Mouse (Mus musculus) forebrain, embryonic 16.5 days (tissue): ENCODE measurements around the gene Olfr645. TPM values are rescaled to one million over a fixed set of nuclear protein-coding genes. Genes with fewer than 3 reads are reported as not detected.

Experiments used
- ATAC-seq: fragments of 200-750 bp; cut with Nextera tagmentation; 2 replicates; pipeline ENCODE4 v1.8.0; 2017; ENCODE audit warnings: mild to moderate bottlenecking, moderate library complexity
- H3K27ac ChIP-seq: fragments of 300-500 bp; sonication (generic); 2 replicates; pipeline ENCODE4 v1.5.1; 2014; ENCODE audit warnings: low read length, control low read depth
- H3K27me3 ChIP-seq: fragments of 300-500 bp; sonication (generic); replicated peaks from 2 replicates; pipeline ENCODE4 v1.6.1; 2014; ENCODE audit warnings: low read length; ENCODE audit not compliant: control insufficient read depth, insufficient read depth
- H3K36me3 ChIP-seq: fragments of 300-500 bp; sonication (generic); 2 replicates; pipeline ENCODE4 v1.6.1; 2014; ENCODE audit not compliant: control insufficient read depth, insufficient read depth
- H3K4me1 ChIP-seq: fragments of 300-500 bp; sonication (generic); replicated peaks from 2 replicates; pipeline ENCODE4 v1.6.1; 2014; ENCODE audit warnings: low read length; ENCODE audit not compliant: control insufficient read depth, insufficient read depth
- H3K4me2 ChIP-seq: fragments of 300-500 bp; sonication (generic); 2 replicates; pipeline ENCODE4 v1.6.1; 2014; ENCODE audit warnings: mild to moderate bottlenecking, low read length, control low read depth
- H3K4me3 ChIP-seq: fragments of 300-500 bp; sonication (generic); replicated peaks from 2 replicates; pipeline ENCODE4 v1.5.1; 2014; ENCODE audit warnings: mild to moderate bottlenecking, low read length, control low read depth
- H3K9ac ChIP-seq: fragments of 300-500 bp; sonication (generic); replicated peaks from 2 replicates; pipeline ENCODE4 v1.6.1; 2014; ENCODE audit warnings: low read depth, low read length, control low read depth
- H3K9me3 ChIP-seq: fragments of 300-500 bp; sonication (generic); 2 replicates; pipeline ENCODE4 v1.6.1; 2016; ENCODE audit warnings: low read length; ENCODE audit not compliant: control insufficient read depth
- WGBS: fragments of 180-500 bp; shearing (Covaris S2); extraction: QIAGEN DNeasy Blood & Tissue Kit; methylation state at CpG from one replicate; pipeline ENCODE4 v1.1.7; 2014; 5-methylcytosine and 5-hydroxymethylcytosine counted together
- polyA plus RNA-seq: library from polyadenylated mRNA; unstranded; fragments of >200 nt; fragmentation: Nextera tagmentation; extraction: Ambion mirVana; gene quantifications from 2 replicates; pipeline ENCODE4 v1.2.1, GENCODE M21; 2015

The Olfr645 gene
- polyA plus RNA-seq: not detected in 2 replicates

DNA sequence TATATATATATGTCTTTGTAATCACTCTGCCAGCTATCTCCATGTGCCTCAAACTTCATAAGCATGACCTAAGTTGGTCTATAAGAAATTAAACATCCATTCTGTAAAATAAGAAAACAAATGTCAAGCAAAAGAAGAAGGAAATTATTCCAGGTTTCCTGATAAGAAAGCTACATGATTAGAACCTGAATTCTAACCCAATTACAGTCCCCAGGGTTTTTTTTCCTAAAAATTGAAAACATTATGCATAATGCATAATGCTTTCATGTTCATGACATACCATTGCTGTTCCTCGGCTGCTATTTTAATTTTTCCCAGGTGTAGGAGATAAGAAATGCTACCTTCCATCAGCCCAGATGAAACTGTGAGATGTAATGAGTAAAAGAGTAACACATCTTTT, at the start of gene Olfr645:
Olfr645 (minus strand) TSS at position 101 of the 400 bp plus-strand sequence.
- no peak within 1 kb of the TSS for H3K9ac ChIP-seq
- no peak for ATAC-seq
- 88% methylated on average over 1 of the region's 1 CpGs for WGBS
- H3K4me2 ChIP-seq: no peak within 1 kb of the TSS
- H3K4me1 ChIP-seq: no peaks in the 10 kb centered on the region
- H3K9me3 ChIP-seq: no peaks in the 10 kb centered on the region
- H3K27ac ChIP-seq: no peak within 1 kb of the TSS
- no peaks in the 10 kb centered on the region for H3K27me3 ChIP-seq
- H3K36me3 ChIP-seq: no peaks in the 10 kb centered on the region
- no peak within 1 kb of the TSS for H3K4me3 ChIP-seq

DNA sequence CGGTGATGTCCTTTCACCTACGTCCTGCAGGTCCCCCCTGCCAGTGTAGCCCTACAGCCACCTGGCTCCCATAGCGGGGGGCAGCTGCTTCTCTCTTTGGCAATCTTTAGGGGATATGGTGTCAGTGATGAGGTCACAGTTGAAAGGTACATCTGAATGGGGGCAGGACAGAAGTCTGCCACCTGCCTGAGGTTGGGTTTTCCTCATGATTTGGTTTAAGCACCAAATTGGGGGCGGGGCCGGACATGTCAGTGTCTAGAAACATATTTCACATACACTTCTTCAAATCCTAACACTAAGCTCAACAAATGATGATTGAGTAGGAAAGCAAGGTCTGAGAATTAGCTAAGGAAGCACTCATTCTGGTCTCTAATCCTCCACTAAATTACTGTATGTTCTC, 44.5 kb upstream of the Olfr645 start, which contains the start of gene Ubqln5:
Ubqln5 (minus strand) TSS at position 101 of the 400 bp plus-strand sequence.
- no peaks in the 10 kb centered on the region for H3K4me1 ChIP-seq
- H3K4me3 ChIP-seq: no peak within 1 kb of the TSS
- no peak for ATAC-seq
- H3K4me2 ChIP-seq: no peak within 1 kb of the TSS
- H3K36me3 ChIP-seq: no peaks in the 10 kb centered on the region
- H3K9me3 ChIP-seq: no peaks in the 10 kb centered on the region
- H3K9ac ChIP-seq: no peak within 1 kb of the TSS
- no peaks in the 10 kb centered on the region for H3K27me3 ChIP-seq
- 89% methylated on average over 5 of the region's 5 CpGs for WGBS
- H3K27ac ChIP-seq: no peak within 1 kb of the TSS

DNA sequence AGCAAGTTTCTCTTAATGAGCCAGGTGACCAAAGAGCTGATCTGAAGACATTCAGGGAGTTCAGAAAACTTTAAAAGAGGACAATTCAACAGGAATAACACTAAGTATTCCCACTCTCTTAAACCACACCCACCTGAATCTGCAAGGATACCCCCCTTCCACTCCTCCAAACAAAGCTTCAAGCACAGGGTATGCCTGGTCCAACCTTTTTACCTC, 19.4 kb upstream of the Olfr645 start, which contains the start of gene Olfr646:
Olfr646 (plus strand) TSS at position 117 of the 216 bp plus-strand sequence.
- ATAC-seq: no peak
- H3K9ac ChIP-seq: no peak within 1 kb of the TSS
- no peaks in the 10 kb centered on the region for H3K36me3 ChIP-seq
- no peaks in the 10 kb centered on the region for H3K4me1 ChIP-seq
- no peaks in the 10 kb centered on the region for H3K9me3 ChIP-seq
- no peak within 1 kb of the TSS for H3K27ac ChIP-seq
- H3K4me3 ChIP-seq: no peak within 1 kb of the TSS
- H3K27me3 ChIP-seq: no peaks in the 10 kb centered on the region
- no peak within 1 kb of the TSS for H3K4me2 ChIP-seq

DNA sequence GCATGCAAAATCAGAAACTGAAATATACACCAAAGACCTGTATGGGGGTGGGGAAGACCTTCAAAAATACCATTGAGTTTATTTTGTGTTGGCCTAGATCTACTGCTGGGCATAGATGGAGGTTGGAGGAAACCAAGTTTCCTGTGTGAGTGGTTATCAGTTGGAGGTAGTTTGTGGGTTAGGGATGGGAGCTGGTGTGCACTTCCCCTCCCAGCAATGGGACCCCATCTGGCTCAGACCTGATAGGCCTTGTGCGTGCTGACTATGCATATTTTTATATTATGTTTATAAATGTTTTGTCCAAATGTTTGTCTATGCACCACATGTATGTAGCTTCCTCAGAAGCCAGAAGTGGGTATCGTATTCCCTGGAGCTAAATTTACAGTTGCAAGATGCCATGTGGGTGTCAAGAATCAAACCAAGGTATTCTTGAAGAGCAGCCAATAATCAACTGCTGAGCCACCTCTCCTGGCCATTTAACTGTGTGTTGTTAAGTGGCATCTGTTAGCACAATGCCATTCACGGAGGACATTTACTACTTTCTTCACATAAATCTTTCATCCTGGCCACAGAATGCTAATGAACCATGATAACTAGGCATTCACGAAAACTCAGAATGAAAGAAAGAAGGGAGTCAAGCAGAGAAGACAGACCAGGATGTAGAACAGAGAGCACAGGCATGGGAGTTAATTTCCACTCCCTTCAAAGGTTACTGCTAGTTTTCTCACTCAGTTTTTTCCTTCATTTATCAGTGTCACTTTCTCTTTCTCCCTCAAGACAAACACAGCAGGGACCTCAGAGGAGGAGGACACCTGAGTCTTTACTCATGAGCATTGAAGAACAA, 18.9 kb upstream of the Olfr645 start:
- no peaks in the 10 kb centered on the region for H3K36me3 ChIP-seq
- no peak overlapping the region for H3K27ac ChIP-seq
- H3K27me3 ChIP-seq: no peaks in the 10 kb centered on the region
- no peak overlapping the region for H3K4me2 ChIP-seq
- H3K9me3 ChIP-seq: no peaks in the 10 kb centered on the region
- H3K4me3 ChIP-seq: no peak overlapping the region
- H3K4me1 ChIP-seq: no peaks in the 10 kb centered on the region
- WGBS: 54% methylated on average over 4 of the region's 4 CpGs
- no peak for ATAC-seq
- H3K9ac ChIP-seq: no peak overlapping the region

DNA sequence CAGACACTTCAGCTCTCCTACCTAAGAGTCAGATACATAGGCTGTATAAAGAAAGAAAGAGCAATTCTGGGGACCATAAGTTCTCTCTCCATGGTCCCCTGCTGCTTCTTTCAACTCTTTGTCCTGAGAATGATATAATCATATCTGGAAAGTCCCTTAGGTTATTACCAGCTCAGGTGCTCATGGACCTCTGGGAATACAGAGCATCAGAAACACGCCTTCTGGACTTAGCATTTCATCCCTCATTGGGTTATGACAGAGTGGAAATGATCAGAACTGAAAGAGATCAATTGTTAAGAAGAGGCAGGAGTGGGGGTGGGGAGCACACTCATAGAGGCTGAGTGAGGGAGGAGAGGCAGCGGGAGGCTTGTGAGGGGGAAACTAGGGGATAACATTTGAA, 13.5 kb downstream of the Olfr645 start, which contains the start of gene Olfr644:
Olfr644 (minus strand) TSS at position 101 of the 400 bp plus-strand sequence.
- H3K4me1 ChIP-seq: no peaks in the 10 kb centered on the region
- no peak within 1 kb of the TSS for H3K4me2 ChIP-seq
- no peak within 1 kb of the TSS for H3K4me3 ChIP-seq
- no peaks in the 10 kb centered on the region for H3K36me3 ChIP-seq
- WGBS: 70% methylated on average over 2 of the region's 2 CpGs
- ATAC-seq: no peak
- no peak within 1 kb of the TSS for H3K27ac ChIP-seq
- H3K9ac ChIP-seq: no peak within 1 kb of the TSS
- 0 out of 2 replicates have a peak, but pooled peaks cover 3% of the 10 kb centered on the region for H3K9me3 ChIP-seq
- no peaks in the 10 kb centered on the region for H3K27me3 ChIP-seq

DNA sequence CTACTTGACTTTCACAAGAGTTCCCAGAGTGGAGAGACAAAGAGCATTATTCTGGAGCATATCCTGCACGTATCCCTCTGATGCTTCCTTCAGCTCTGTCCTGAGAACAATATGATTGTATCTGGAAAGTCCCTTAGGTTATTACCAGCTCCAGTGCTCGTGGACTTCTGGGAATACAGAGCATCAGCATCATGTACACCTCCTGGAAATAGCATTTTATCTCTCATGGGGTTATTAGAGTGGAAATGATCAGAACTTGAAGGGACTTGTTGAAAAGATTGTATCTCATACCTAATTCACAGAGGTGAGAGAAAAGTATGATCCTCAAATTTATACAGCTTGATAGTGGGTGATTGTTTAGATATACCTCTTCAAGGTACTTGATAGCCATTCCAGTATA, 23.9 kb downstream of the Olfr645 start, which contains the start of gene 4930516K23Rik:
4930516K23Rik (minus strand) TSS at position 101 of the 400 bp plus-strand sequence.
- Histone ChIP-seq H3K9ac (no peak within 1 kb of the TSS), H3K27ac (no peak within 1 kb of the TSS), H3K4me1 (no peaks in the 10 kb centered on the region), H3K4me2 (no peak within 1 kb of the TSS), H3K36me3 (no peaks in the 10 kb centered on the region), H3K4me3 (no peak within 1 kb of the TSS), H3K27me3 (no peaks in the 10 kb centered on the region), H3K9me3 (no peaks in the 10 kb centered on the region)
- WGBS: 57% methylated on average over 2 of the region's 2 CpGs
- ATAC-seq: no peak

DNA sequence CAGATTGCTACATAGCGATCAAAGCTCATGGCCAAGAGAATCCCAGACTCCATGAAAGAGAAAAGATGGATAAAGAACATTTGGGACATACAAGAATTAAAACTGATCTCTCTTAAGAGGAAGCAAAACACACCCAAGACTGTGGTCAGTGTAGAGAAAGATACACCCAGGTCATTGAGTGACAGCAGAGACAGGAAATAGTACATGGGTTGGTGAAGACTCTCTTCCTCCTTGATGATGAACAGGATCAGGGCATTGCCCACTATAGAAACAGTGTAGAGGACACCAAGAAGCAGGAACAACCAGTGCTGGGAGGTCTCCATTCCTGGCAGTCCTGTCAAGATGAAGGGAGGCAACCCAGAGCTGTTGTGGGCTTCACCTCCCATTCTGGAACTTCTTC, 26.1 kb downstream of the Olfr645 start:
- Histone ChIP-seq H3K9ac (no peak overlapping the region), H3K4me1 (no peaks in the 10 kb centered on the region), H3K27ac (no peak overlapping the region), H3K4me3 (no peak overlapping the region), H3K27me3 (no peaks in the 10 kb centered on the region), H3K9me3 (no peaks in the 10 kb centered on the region), H3K4me2 (no peak overlapping the region), H3K36me3 (no peaks in the 10 kb centered on the region)
- 94% methylated on average over 1 of the region's 1 CpGs for WGBS
- no peak for ATAC-seq

DNA sequence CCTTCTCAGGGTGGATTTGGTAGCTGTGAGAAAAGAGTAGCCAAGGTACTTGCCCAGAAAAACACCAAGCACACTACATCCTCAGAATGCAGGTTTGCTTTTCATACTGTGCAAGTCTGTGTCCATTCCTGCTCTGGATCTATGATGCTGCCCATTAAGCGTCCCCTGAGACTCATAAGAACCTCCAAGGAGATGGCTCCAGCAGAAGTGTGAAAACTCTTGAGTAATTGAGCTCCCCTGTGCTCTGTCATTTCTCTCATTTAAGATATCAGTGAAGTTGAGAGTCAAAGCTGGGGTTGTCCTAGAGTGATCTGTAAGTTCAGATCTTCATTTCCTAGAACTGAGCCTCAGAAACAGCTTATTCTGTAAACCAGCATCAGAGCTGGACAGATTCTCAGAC, 32.7 kb downstream of the Olfr645 start, which contains the start of gene Olfr642:
Olfr642 (minus strand) TSS at position 101 of the 400 bp plus-strand sequence.
- Histone ChIP-seq H3K27ac (no peak within 1 kb of the TSS), H3K27me3 (no peaks in the 10 kb centered on the region), H3K36me3 (no peaks in the 10 kb centered on the region), H3K4me3 (no peak within 1 kb of the TSS), H3K9ac (no peak within 1 kb of the TSS), H3K4me2 (no peak within 1 kb of the TSS), H3K4me1 (no peaks in the 10 kb centered on the region), H3K9me3 (no peaks in the 10 kb centered on the region)
- no peak for ATAC-seq
- WGBS: 78% methylated on average over 1 of the region's 1 CpGs

DNA sequence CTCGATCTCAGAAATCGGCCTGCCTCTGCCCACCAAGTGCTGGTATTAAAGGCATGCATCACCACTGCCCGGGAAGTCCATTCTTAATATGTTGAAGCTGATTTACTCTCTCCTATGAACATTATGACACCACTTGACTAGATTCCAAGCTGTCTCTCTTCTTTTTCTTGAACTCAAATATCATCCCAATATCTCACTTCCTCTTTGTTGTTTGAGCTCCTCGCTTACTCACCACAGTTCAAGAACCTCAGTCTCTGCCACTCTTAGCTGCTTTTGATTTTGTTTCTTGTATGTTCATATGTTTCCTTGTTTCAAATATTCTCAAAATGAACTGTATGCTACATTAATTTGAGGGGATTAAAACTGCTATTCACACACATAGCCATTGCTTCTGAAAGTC, 34.5 kb downstream of the Olfr645 start:
- WGBS: 92% methylated on average over 4 of the region's 4 CpGs
- no peak for ATAC-seq
- H3K9ac ChIP-seq: no peak overlapping the region
- no peaks in the 10 kb centered on the region for H3K36me3 ChIP-seq
- H3K27me3 ChIP-seq: no peaks in the 10 kb centered on the region
- no peak overlapping the region for H3K4me3 ChIP-seq
- no peak overlapping the region for H3K4me2 ChIP-seq
- no peaks in the 10 kb centered on the region for H3K4me1 ChIP-seq
- no peak overlapping the region for H3K27ac ChIP-seq
- no peaks in the 10 kb centered on the region for H3K9me3 ChIP-seq
